Mouse (Mus musculus) heart, postnatal 0 days (tissue): Measurements from ENCODE around the gene Fam198b. TPM values are rescaled to one million over a fixed set of nuclear protein-coding genes. Genes with fewer than 3 reads are reported as not detected.

Experiments
- ATAC-seq: fragments of 200-750 bp; cut with Nextera tagmentation; 2 replicates; pipeline ENCODE4 v1.8.0; 2017; ENCODE audit warnings: low read depth, moderate number of reproducible peaks, moderate library complexity; ENCODE audit not compliant: insufficient read depth
- DNase-seq: peaks from one replicate; pipeline ENCODE4 v3.0.0-alpha.2; 2016; ENCODE audit warnings: low spot score
- H3K27ac ChIP-seq: fragments of 300-500 bp; sonication (generic); 2 replicates; pipeline ENCODE4 v1.5.1; 2014; ENCODE audit warnings: low read depth, mild to moderate bottlenecking
- H3K27me3 ChIP-seq: fragments of 300-500 bp; sonication (generic); 2 replicates; pipeline ENCODE4 v1.6.1; 2014; ENCODE audit warnings: low read length, mixed read lengths; ENCODE audit not compliant: control insufficient read depth, insufficient read depth
- H3K36me3 ChIP-seq: fragments of 300-500 bp; sonication (generic); replicated peaks from 2 replicates; pipeline ENCODE4 v1.6.1; 2014; ENCODE audit warnings: low read length, mixed read lengths; ENCODE audit not compliant: control insufficient read depth, insufficient read depth
- H3K4me1 ChIP-seq: fragments of 300-500 bp; sonication (generic); 2 replicates; pipeline ENCODE4 v1.6.1; 2014; ENCODE audit warnings: antibody characterized with exemption; ENCODE audit not compliant: control insufficient read depth, insufficient read depth
- H3K4me2 ChIP-seq: fragments of 300-500 bp; sonication (generic); 2 replicates; pipeline ENCODE4 v1.6.1; 2014; ENCODE audit warnings: low read depth, mild to moderate bottlenecking, low read length, moderate library complexity
- H3K4me3 ChIP-seq: fragments of 300-500 bp; sonication (generic); 2 replicates; pipeline ENCODE4 v1.5.1; 2014; ENCODE audit warnings: low read depth, low read length
- H3K9ac ChIP-seq: fragments of 300-500 bp; sonication (generic); replicated peaks from 2 replicates; pipeline ENCODE4 v1.6.1; 2014; ENCODE audit warnings: low read depth, low read length, mixed read lengths
- H3K9me3 ChIP-seq: fragments of 300-500 bp; sonication (generic); replicated peaks from 2 replicates; pipeline ENCODE4 v1.6.1; 2016; ENCODE audit warnings: low read length; ENCODE audit not compliant: control insufficient read depth
- CTCF ChIP-seq: IDR thresholded peaks from 2 replicates; pipeline ENCODE4 v1.5.1; 2016; ENCODE audit warnings: antibody characterized with exemption, control low read depth, low read depth
- EP300 ChIP-seq: IDR thresholded peaks from 2 replicates; pipeline ENCODE4 v1.6.1; 2016; ENCODE audit warnings: antibody characterized with exemption, low read depth
- WGBS: fragments of 180-500 bp; shearing (Covaris S2); extraction: QIAGEN DNeasy Blood & Tissue Kit; methylation state at CpG from one replicate; pipeline ENCODE4 v1.1.7; 2014; 5-methylcytosine and 5-hydroxymethylcytosine counted together
- polyA plus RNA-seq: library from polyadenylated mRNA; unstranded; fragments of >200 nt; fragmentation: Nextera tagmentation; extraction: Ambion mirVana; gene quantifications from 2 replicates; pipeline ENCODE4 v1.2.1, GENCODE M21; 2015
- total RNA-seq: library from RNA; depleted of rRNA; stranded (reverse); fragments of >200 nt; gene quantifications from 2 replicates; pipeline ENCODE4 v1.2.3, GENCODE M21; 2014; ENCODE audit warnings: low replicate concordance

Gene Fam198b
- total and polyA plus RNA-seq, 2 experiments from 2014 or later, result 51.9 to 114 TPM

DNA sequence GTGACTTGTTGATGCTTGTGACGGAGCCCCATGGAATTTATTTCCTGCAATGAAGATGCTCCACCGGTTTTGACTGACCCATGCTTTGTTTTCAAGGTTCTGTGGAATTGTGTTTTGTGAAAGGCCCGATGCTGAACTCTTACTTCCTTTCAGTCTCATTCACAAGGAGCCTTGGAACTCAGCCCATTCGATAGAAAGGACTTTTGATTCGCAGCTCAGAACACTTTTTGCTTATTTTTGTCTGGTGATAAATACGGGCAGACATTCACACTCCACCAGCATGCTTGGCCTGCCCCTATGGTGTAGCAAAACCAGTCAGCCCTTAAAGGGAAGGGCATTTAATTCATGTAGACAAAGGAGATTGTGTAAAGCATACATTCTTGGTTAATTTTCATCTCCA is 19.5 kb downstream of the Fam198b start:
- no peak overlapping the region for H3K4me3 ChIP-seq
- 0 out of 2 replicates have a peak, but pooled peaks have one; percentile 25 for ATAC-seq
- H3K36me3 ChIP-seq, result peaks cover 22% of the 10 kb centered on the region
- H3K4me2 ChIP-seq, result no peak overlapping the region
- no peaks in the 10 kb centered on the region for H3K9me3 ChIP-seq
- no peaks in the 10 kb centered on the region for H3K27me3 ChIP-seq
- peaks cover 45% of the 10 kb centered on the region for H3K4me1 ChIP-seq
- no peak for DNase-seq
- 37% methylated on average over 6 of the region's 6 CpGs for WGBS
- no peak for TF ChIP-seq CTCF
- TF ChIP-seq EP300, result no peak
- no peak overlapping the region for H3K9ac ChIP-seq
- H3K27ac ChIP-seq, result peak overlapping the region; percentile 62

DNA sequence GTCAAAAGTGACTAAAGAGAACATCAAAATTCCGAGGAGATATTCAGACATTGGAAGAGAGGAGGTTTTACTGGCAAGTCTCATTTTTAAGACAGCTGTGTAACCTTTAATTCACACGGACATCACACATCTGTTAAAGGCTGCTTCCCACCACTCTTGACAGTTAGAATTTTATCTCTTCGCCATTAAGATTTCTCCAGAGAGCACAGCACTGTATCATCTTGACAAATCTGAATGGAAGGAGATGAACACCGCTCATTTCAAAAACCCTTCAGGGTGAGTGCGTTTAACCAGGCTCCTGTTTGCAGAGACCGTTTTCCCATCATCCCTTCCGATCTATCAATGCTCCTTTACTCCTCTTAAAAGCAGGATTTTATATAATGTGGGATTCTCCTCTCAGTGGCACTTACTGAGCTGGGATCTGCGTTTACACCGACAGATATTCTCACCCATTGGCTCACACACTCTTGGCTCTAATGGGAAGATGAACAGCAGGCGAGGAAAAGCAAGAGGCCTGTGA is 20.0 kb downstream of the Fam198b start:
- H3K27ac ChIP-seq, result peak overlapping the region; percentile 62
- peaks cover 45% of the 10 kb centered on the region for H3K4me1 ChIP-seq
- no peaks in the 10 kb centered on the region for H3K9me3 ChIP-seq
- no peak overlapping the region for H3K4me3 ChIP-seq
- no peak for ATAC-seq
- peaks cover 26% of the 10 kb centered on the region for H3K36me3 ChIP-seq
- no peak for DNase-seq
- 73% methylated on average over 10 of the region's 10 CpGs for WGBS
- TF ChIP-seq EP300 (no peak), CTCF (no peak)
- H3K9ac ChIP-seq, result no peak overlapping the region
- H3K27me3 ChIP-seq, result no peaks in the 10 kb centered on the region
- no peak overlapping the region for H3K4me2 ChIP-seq

DNA sequence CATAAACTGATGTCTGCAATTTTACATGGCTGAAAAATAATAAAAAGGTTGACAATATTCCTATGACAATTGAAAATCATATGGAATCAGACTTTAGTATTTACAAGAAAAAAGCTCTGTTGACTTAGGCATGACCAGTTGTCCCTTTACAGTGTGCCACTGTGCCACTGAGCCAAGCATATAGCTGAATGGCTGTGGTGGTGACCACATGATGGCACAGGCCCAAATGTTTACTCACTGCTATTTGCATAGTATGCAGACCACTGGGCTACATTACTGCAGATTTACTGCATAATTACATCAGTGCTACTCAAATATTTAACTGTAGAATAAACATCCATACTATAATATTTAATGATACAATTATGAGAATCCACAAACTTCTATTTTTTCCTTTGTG is 21.1 kb downstream of the Fam198b start:
- DNase-seq (no peak), ATAC-seq (no peak)
- H3K9me3 ChIP-seq, result no peaks in the 10 kb centered on the region
- no peak overlapping the region for H3K4me3 ChIP-seq
- no peak overlapping the region for H3K27ac ChIP-seq
- H3K36me3 ChIP-seq, result peaks cover 27% of the 10 kb centered on the region
- no peak for TF ChIP-seq CTCF
- TF ChIP-seq EP300, result no peak
- peaks cover 45% of the 10 kb centered on the region for H3K4me1 ChIP-seq
- no peak overlapping the region for H3K9ac ChIP-seq
- no peak overlapping the region for H3K4me2 ChIP-seq
- no peaks in the 10 kb centered on the region for H3K27me3 ChIP-seq

DNA sequence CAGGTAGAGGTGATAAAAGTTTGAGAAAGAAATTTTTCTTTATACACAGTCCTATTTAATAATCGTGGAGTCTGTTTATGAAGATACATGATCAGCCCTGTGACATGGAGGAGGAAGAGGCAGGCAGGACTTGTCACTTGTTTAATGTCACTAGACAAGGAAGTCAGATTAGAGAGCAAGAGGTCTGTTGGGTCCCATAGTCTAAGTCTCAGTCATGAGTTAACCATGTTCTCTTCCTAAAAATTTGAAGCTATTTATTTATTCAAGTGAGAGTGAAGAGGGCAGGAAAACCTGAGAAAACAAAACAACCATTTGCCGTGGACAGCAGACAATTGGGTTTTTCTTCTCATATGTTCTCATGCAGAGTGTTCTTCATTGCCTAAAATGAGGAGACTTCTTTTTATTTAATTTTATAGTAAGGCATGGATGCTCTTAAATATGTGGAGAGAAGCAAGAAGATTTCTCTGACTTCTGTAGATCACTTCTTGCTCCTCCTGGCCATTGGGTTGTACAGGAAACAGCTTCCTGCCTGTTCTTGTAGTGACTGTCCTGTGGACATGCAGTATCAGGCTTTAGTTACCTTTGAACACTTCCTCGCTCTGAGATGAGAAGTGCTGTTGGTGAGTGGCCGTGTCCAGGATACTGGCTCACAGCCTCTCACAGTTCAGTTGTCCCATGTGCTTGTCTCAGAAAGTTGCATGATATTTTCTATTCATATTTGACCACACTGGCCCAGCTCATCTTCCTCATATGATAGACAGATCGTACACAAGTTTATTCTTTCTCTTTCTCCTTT is 22.1 kb downstream of the Fam198b start:
- ATAC-seq, result peak; percentile 26; the same call in 1 of the 2 replicates
- WGBS, result 43% methylated on average over 5 of the region's 5 CpGs

GRCm38 (mm10) chr3:79907223-79907622 is 22.9 kb downstream of the Fam198b start:
- Histone ChIP-seq H3K9ac (no peak overlapping the region), H3K36me3 (peaks cover 40% of the 10 kb centered on the region), H3K4me3 (no peak overlapping the region), H3K27me3 (no peaks in the 10 kb centered on the region), H3K4me1 (peaks cover 45% of the 10 kb centered on the region), H3K9me3 (no peaks in the 10 kb centered on the region), H3K27ac (peak overlapping the region; percentile 66), H3K4me2 (0 out of 2 replicates have a peak overlapping the region, but pooled peaks have one; percentile 10)
- 14% methylated on average over 7 of the region's 7 CpGs for WGBS
- no peak for TF ChIP-seq EP300
- TF ChIP-seq CTCF, result no peak
- DNase-seq (no peak), ATAC-seq (peak; percentile 31)

More for the DNA sequence above, 22.1 kb downstream of the Fam198b start:
- DNase-seq, result no peak
- Histone ChIP-seq H3K4me3 (no peak overlapping the region), H3K27me3 (no peaks in the 10 kb centered on the region), H3K27ac (peak overlapping the region; percentile 66), H3K9me3 (no peaks in the 10 kb centered on the region), H3K36me3 (peaks cover 33% of the 10 kb centered on the region), H3K4me2 (no peak overlapping the region), H3K9ac (no peak overlapping the region), H3K4me1 (peaks cover 45% of the 10 kb centered on the region)
- TF ChIP-seq EP300 (no peak), CTCF (no peak)
